Mouse (Mus musculus) mature B cell (primary cell): ENCODE data around the gene Lrrc1.

ENCODE experiments used
- in situ Hi-C: fragments of 300-500 bp; cut with MboI; formaldehyde crosslinking; loops from 2 replicates; pipeline ENCODE4 v1.14.3; 2019

Gene Lrrc1

GRCm38 (mm10) chr9:77543351-77544321, 1.0 kb downstream of the Lrrc1 start:
- in situ Hi-C loops: no loop called here

GRCm38 (mm10) chr9:77541556-77541955, 3.1 kb downstream of the Lrrc1 start:
- in situ Hi-C loops: no loop called here

GRCm38 (mm10) chr9:77539232-77539631, 5.4 kb downstream of the Lrrc1 start:
- in situ Hi-C loops: no loop called here

- in situ Hi-C loops: no loop called here
Observed at GRCm38 (mm10) chr9:77537357-77537756, 7.3 kb downstream of the Lrrc1 start.

- in situ Hi-C loops: no loop called here
Observed at GRCm38 (mm10) chr9:77536832-77537231, 7.8 kb downstream of the Lrrc1 start.

GRCm38 (mm10) chr9:77536286-77536685, 8.4 kb downstream of the Lrrc1 start:
- in situ Hi-C loops: no loop called here

GRCm38 (mm10) chr9:77535021-77535744, 9.5 kb downstream of the Lrrc1 start:
- in situ Hi-C loops: no loop called here

GRCm38 (mm10) chr9:77528379-77529041, 16.2 kb downstream of the Lrrc1 start:
- in situ Hi-C loops: no loop called here

- in situ Hi-C loops: no loop called here
Observed at GRCm38 (mm10) chr9:77527170-77527569, 17.5 kb downstream of the Lrrc1 start.

GRCm38 (mm10) chr9:77526715-77527114, 18.0 kb downstream of the Lrrc1 start:
- in situ Hi-C loops: no loop called here

GRCm38 (mm10) chr9:77525595-77526295, 18.9 kb downstream of the Lrrc1 start:
- in situ Hi-C loops: no loop called here

GRCm38 (mm10) chr9:77523793-77524192, 20.9 kb downstream of the Lrrc1 start:
- in situ Hi-C loops: no loop called here

GRCm38 (mm10) chr9:77522476-77522875, 22.2 kb downstream of the Lrrc1 start:
- in situ Hi-C loops: no loop called here

GRCm38 (mm10) chr9:77519198-77519597, 25.5 kb downstream of the Lrrc1 start:
- in situ Hi-C loops: no loop called here

GRCm38 (mm10) chr9:77516782-77517364, 27.8 kb downstream of the Lrrc1 start:
- in situ Hi-C loops: no loop called here

- in situ Hi-C loops: no loop called here
Observed at GRCm38 (mm10) chr9:77513892-77514291, 30.8 kb downstream of the Lrrc1 start.

- in situ Hi-C loops: no loop called here
Observed at GRCm38 (mm10) chr9:77512220-77512619, 32.5 kb downstream of the Lrrc1 start.

GRCm38 (mm10) chr9:77510574-77510973, 34.1 kb downstream of the Lrrc1 start:
- in situ Hi-C loops: no loop called here

- in situ Hi-C loops: no loop called here
Observed at GRCm38 (mm10) chr9:77507743-77508394, 36.8 kb downstream of the Lrrc1 start.

- in situ Hi-C loops: no loop called here
Observed at GRCm38 (mm10) chr9:77502548-77503438, 41.9 kb downstream of the Lrrc1 start.
